Mouse (Mus musculus): ENCODE results near the gene Lrmda. TPM values are rescaled to one million over a fixed set of nuclear protein-coding genes. Genes with fewer than 3 reads are reported as not detected.

The Lrmda gene
- polyA plus RNA-seq, 1 experiment = not detected

DNA sequence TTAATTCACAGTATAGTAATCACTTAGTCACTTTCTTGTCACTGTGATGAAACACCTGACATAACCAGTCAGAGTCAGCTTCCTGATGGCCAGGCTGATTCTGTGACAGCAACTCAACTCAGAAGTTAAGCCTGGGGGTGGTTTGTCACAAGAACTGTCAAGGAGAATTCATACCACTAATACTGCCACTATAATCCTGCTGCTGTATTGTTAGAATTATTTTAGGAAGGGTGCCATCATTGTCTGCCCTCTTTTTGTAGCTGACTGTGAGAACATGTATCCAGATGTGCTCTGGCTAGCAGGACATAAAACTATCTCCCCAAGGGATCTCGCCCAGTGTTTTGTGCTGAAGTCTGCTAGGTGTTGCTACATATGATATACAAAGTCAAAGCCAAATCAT is 882.6 kb downstream of the Lrmda start:
- no peak for DNase-seq (ENCODE audit: low read depth)
- TF ChIP-seq POLR2A (IDR thresholded peaks at IDR 0.05; ENCODE audit: borderline replicate concordance, extremely low read depth, insufficient read depth, insufficient read length, poor library complexity, severe bottlenecking) = no peak
- TF ChIP-seq CTCF (IDR thresholded peaks at IDR 0.05; ENCODE audit: borderline replicate concordance, extremely low read depth, insufficient read depth, insufficient read length) = no peak

DNA sequence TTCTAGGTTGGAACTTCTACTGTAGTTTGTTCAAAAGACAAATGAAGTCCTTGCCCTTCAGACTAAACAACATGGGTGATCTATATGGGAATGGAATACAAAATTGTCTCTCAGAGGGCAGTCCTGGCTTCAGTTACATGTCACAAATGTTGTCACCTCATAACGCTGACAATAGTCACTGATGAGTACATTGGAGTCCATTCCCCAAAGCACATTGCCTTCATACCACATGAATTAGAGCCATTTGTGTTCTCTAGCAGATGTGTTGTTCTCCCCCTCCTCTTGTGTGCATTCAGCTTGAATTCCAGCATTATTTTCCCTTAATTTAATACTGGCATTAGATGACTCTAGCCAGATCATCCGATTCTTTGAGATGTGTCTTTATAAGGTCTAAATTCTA is 883.4 kb downstream of the Lrmda start:
- no peak for DNase-seq (ENCODE audit: low read depth)
- TF ChIP-seq POLR2A (IDR thresholded peaks at IDR 0.05; ENCODE audit: borderline replicate concordance, extremely low read depth, insufficient read depth, insufficient read length, poor library complexity, severe bottlenecking) (no peak), CTCF (IDR thresholded peaks at IDR 0.05; ENCODE audit: borderline replicate concordance, extremely low read depth, insufficient read depth, insufficient read length) (no peak)

DNA sequence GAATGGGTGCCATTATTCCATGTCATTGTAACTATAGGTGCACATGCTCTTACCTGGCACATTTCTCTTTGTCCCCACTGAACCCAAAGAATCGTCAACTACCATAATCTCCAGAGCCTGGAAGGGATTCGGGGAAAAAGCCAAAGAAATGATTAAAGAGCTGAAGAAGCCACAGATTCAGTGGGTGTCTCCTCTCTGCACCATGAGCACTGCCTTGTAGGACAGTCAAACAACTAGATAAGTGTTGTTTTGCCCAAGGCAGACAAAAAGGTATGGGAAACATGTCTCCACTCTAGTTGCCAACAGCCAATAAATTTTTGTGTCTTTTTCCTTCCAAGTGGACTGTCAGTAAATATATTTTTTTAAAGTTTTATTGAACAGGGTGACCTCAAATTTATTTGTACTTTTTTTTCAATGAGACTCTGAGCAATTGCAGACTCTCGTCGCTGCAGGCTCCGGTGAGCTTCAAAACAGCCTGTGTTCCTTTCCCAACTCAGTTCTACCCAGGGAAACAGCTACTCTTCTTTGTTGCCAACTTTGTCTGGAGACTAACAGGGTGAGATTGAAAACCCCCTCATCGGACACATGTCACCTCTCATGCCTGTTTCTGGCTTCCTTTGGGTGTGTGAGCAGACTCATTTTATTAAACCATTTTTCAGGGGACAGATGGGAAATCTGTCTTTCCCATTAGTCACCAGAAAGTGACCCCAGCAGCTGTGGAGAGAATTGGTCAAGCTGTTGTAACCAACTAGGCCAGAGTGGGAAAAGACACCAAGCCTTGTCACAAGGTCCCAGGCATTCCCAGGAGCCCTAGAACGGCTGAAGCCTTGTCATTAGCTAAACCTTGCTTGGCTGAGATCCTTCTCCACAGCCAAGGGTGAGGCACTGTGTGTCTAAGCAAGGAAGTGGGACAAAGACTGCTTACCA is 886.5 kb downstream of the Lrmda start:
- TF ChIP-seq POLR2A (IDR thresholded peaks at IDR 0.05; ENCODE audit: borderline replicate concordance, extremely low read depth, insufficient read depth, insufficient read length, poor library complexity, severe bottlenecking) = no peak
- TF ChIP-seq CTCF (IDR thresholded peaks at IDR 0.05; ENCODE audit: borderline replicate concordance, extremely low read depth, insufficient read depth, insufficient read length) = no peak
- peak; percentile 25 for DNase-seq (ENCODE audit: low read depth)

DNA sequence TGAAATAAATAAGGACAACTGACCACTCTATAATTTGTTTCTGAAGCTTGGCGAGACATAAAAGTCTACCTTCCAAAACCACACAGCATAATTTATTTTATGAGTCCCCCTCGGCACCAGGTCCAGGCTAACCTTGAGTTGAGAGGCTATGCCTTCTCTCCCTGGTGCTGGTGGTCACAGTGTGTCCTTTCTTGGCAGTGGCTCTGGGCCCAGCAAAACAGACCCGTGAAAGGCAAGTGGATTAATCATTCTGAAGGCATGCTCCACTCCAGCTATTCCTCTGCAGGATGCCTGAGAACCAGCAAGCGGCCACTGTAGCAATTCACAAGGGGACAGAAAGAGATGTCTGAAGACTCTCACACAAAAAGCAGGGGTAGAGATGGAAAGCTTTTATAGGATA is 887.2 kb downstream of the Lrmda start:
- peak; percentile 52 for DNase-seq (ENCODE audit: low read depth)
- TF ChIP-seq CTCF (IDR thresholded peaks at IDR 0.05; ENCODE audit: borderline replicate concordance, extremely low read depth, insufficient read depth, insufficient read length) = 0 out of 2 replicates have a peak, but pooled peaks have one; percentile 8
- no peak for TF ChIP-seq POLR2A (IDR thresholded peaks at IDR 0.05; ENCODE audit: borderline replicate concordance, extremely low read depth, insufficient read depth, insufficient read length, poor library complexity, severe bottlenecking)

DNA sequence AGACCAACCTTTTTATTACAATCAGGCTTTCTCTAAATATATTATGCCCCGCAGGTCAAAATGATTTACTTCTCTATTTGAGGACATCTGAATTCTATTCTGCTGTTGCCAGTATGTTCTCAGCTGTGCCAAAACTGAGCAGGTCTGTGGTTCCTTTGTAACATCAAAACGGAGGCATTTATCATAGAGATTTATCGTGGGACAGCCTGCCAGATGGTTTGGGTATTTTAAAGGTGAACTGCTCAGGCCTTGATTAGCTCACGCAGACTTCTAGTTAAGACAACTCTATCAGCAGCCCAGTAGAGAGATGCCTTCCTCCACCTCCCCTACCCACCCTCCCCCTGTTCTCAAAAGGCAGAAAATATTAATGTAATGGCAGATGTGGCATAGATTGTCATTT is 887.7 kb downstream of the Lrmda start:
- DNase-seq (ENCODE audit: low read depth) = peak; percentile 36
- TF ChIP-seq POLR2A (IDR thresholded peaks at IDR 0.05; ENCODE audit: borderline replicate concordance, extremely low read depth, insufficient read depth, insufficient read length, poor library complexity, severe bottlenecking) (no peak), CTCF (IDR thresholded peaks at IDR 0.05; ENCODE audit: borderline replicate concordance, extremely low read depth, insufficient read depth, insufficient read length) (no peak)

DNA sequence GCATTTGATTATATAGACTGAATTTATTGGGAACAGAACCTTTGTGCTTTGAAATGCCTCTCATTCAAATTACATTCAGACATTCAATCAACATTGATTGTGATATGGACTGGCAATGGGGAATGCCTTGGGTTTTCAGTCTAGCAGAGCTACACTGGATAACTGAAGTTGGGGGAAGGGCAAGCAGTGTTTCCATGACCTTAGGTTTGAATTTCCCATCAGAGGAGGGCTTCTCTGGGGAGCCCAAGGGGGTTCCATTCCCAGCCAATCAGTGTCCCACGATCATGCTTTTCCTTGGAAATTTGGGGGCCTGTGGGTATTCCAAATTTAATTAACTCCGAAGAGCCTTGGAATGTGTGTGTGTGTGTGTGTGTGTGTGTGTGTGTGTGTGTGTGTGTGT is 888.5 kb downstream of the Lrmda start:
- no peak for DNase-seq (ENCODE audit: low read depth)
- no peak for TF ChIP-seq CTCF (IDR thresholded peaks at IDR 0.05; ENCODE audit: borderline replicate concordance, extremely low read depth, insufficient read depth, insufficient read length)
- no peak for TF ChIP-seq POLR2A (IDR thresholded peaks at IDR 0.05; ENCODE audit: borderline replicate concordance, extremely low read depth, insufficient read depth, insufficient read length, poor library complexity, severe bottlenecking)

DNA sequence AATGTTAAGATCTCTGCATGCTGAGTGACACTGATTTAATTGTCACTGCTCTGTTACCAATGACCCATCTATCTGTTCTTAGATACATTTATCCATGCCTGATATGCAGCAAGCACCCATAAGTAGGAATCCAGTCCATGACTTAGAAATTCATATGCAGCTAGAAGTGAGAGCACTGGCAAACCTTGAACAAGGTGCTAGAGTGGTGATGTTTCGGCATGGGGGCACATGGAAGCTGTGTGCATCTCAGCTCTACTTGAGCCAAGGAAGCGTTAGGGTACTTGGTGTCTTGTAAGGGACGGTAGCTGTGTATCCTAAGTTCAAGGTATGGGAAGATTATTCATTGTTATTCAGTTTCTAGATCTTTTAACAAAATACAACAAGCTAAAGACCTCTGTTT is 896.0 kb downstream of the Lrmda start:
- DNase-seq (ENCODE audit: low read depth) = no peak
- no peak for TF ChIP-seq POLR2A (IDR thresholded peaks at IDR 0.05; ENCODE audit: borderline replicate concordance, extremely low read depth, insufficient read depth, insufficient read length, poor library complexity, severe bottlenecking)

DNA sequence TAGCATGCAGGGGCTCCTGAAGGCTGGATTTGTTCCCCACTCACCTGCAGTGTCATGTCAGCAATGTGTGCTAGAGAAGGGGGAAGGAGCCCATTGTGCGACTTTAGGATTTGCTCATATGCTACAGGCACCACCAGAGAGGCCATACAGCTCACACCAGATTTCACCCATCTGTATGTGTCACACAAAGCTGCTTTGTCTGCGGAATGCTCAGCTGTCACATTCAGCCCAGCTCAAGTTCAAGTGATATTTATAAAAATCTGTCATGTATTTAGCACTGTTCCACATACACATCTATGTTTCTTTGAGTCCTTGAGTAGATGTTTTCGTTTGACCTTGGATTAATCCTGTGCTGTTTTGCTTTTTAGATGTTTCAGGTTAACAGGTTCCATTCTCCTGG is 899.0 kb downstream of the Lrmda start:
- TF ChIP-seq POLR2A (IDR thresholded peaks at IDR 0.05; ENCODE audit: borderline replicate concordance, extremely low read depth, insufficient read depth, insufficient read length, poor library complexity, severe bottlenecking) (no peak), CTCF (IDR thresholded peaks at IDR 0.05; ENCODE audit: borderline replicate concordance, extremely low read depth, insufficient read depth, insufficient read length) (no peak)
- DNase-seq (ENCODE audit: low read depth) = no peak

DNA sequence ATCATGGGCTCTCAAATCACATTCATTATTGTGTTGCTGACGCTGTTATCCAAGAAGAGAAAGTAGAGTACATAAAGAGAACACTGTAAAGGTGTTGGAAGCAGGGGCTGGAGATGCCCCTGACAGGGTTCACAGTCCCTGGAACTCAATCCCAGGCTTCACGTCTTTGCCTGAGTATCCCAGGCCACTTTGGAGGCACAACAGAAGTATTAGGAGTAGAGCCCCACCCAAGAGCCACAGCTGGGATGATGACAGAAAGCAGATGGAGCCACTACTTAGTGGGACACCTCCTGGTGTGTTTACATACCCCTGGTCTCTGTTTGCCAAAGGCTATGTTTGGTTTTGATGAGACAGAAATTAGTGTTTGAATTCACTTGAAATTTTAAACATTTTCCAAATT is 899.4 kb downstream of the Lrmda start:
- TF ChIP-seq POLR2A (IDR thresholded peaks at IDR 0.05; ENCODE audit: borderline replicate concordance, extremely low read depth, insufficient read depth, insufficient read length, poor library complexity, severe bottlenecking) (no peak), CTCF (IDR thresholded peaks at IDR 0.05; ENCODE audit: borderline replicate concordance, extremely low read depth, insufficient read depth, insufficient read length) (no peak)
- DNase-seq (ENCODE audit: low read depth) = no peak

DNA sequence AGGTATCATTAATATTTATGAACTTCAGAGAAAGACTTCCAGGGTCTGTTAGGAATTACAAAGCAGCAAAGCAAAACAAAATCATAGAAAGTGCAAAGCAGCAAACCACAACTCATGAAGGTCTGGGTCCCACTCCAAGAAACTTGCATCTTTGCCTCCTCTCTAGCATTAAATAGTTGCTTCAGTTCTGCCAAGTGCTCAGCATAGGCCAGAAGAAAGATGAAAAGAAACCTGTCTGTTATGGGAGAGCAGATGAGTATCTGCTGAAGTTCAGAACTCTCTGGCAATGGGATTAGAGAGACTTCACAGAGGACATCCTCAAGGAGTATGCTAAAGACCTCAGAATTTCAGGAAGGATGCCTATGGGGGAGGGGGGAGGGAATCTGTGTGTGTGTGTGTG is 901.6 kb downstream of the Lrmda start:
- DNase-seq (ENCODE audit: low read depth) = no peak
- TF ChIP-seq CTCF (IDR thresholded peaks at IDR 0.05; ENCODE audit: borderline replicate concordance, extremely low read depth, insufficient read depth, insufficient read length) (no peak), POLR2A (IDR thresholded peaks at IDR 0.05; ENCODE audit: borderline replicate concordance, extremely low read depth, insufficient read depth, insufficient read length, poor library complexity, severe bottlenecking) (no peak)

DNA sequence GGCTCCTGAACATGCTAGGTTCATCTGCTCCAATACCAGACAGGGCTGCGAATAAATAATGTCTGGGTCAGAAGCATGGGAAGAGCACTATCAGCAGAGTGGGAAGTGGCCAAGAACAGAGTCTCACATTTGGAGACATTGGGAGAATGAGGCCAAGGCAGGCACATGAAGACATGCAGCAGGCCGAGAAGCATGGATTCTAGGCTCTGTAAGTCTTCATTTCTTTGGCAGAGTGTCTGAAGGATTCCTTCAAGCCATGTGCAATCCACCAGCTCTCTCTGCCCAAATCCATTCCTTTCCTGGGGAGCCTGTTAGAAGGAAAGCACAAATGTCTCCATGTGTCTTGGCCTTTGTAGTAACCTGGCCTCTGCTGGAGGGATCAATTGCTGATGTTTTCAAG is 902.3 kb downstream of the Lrmda start:
- no peak for TF ChIP-seq POLR2A (IDR thresholded peaks at IDR 0.05; ENCODE audit: borderline replicate concordance, extremely low read depth, insufficient read depth, insufficient read length, poor library complexity, severe bottlenecking)
- no peak for TF ChIP-seq CTCF (IDR thresholded peaks at IDR 0.05; ENCODE audit: borderline replicate concordance, extremely low read depth, insufficient read depth, insufficient read length)
- no peak for DNase-seq (ENCODE audit: low read depth)

DNA sequence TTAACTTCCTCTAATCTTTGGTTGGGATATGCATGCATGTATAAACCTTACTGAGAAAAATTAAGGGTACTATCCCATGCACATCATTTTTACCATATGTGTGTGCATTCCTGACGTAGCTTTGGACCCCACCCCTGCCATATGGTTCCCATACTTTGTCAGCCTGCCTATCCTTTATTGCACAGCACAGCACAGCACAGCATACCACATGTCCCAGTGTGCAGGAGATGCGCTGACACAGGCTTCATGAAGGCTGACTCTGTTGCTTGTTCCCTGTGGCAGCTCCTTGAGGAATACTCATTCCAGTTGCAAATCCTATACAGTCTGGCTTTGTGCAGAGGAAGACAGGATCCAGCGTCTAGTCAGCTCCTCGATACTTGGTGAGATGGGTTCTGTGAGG is 903.1 kb downstream of the Lrmda start:
- TF ChIP-seq CTCF (IDR thresholded peaks at IDR 0.05; ENCODE audit: borderline replicate concordance, extremely low read depth, insufficient read depth, insufficient read length) (no peak), POLR2A (IDR thresholded peaks at IDR 0.05; ENCODE audit: borderline replicate concordance, extremely low read depth, insufficient read depth, insufficient read length, poor library complexity, severe bottlenecking) (no peak)
- no peak for DNase-seq (ENCODE audit: low read depth)
